Mouse (Mus musculus) heart, postnatal 0 days (tissue): Measurements from ENCODE around the gene Gm47189.
"Not testable (repeated sequence)": the region's sequence is repeated elsewhere in the genome, so short reads cannot be mapped to it uniquely, and the experiment has no call there.

ENCODE experiments used
- CTCF ChIP-seq: IDR thresholded peaks from 2 replicates; pipeline ENCODE4 v1.5.1; 2016; ENCODE audit warnings: antibody characterized with exemption, control low read depth, low read depth
- EP300 ChIP-seq: IDR thresholded peaks from 2 replicates; pipeline ENCODE4 v1.6.1; 2016; ENCODE audit warnings: antibody characterized with exemption, low read depth

- TF ChIP-seq CTCF, EP300: not testable (repeated sequence)
Observed at GRCm38 (mm10) chr14:41755931-41756330, 16.3 kb downstream of the Gm47189 start.
